Mouse (Mus musculus) G1E (cell line): Measurements from ENCODE around the gene Boc.

ENCODE experiments used
- CTCF ChIP-seq: IDR thresholded peaks from 2 replicates; pipeline ENCODE4 v1.5.1; 2012; ENCODE audit warnings: low read depth, low read length, inconsistent platforms, mixed read lengths
- GATA1 ChIP-seq: IDR thresholded peaks from 2 replicates; pipeline ENCODE4 v1.6.1; 2012; ENCODE audit warnings: borderline replicate concordance, low read length, inconsistent platforms, mixed read lengths
- GATA2 ChIP-seq: IDR thresholded peaks from 2 replicates; pipeline ENCODE4 v1.6.1; 2012; ENCODE audit warnings: low read depth, low read length, inconsistent platforms, borderline replicate concordance
- POLR2AphosphoS5 ChIP-seq: IDR thresholded peaks from 2 replicates; pipeline ENCODE4 v1.6.1; 2012; ENCODE audit warnings: low read depth, low read length, inconsistent platforms; ENCODE audit not compliant: insufficient replicate concordance

- TF ChIP-seq CTCF (no peak), GATA1 (no peak), GATA2 (no peak), POLR2AphosphoS5 (no peak)
Observed at GRCm38 (mm10) chr16:44491051-44491450, 67.6 kb downstream of the Boc start.
